ENCODE assay signal across 30 mouse cellular contexts in the genomic region with DNA sequence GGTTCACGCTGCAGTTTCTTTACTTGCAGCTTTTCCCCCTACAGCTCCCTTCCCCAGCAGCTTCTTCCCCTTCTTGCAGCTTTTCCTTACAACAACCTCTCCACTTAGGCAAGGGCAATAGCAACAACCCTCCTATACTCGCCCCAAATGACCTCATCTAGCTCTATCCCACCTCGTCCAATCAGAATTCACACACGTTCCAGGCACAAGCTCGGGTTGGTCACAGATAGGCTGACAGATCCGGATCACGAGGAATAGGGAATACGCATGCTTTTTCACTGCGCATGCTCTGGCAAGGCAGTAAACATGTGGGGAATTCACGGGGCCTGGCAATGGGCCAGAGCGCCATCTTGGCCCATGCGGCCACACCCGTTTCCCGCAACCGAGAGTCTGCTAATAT.
DNase-seq lines count a peak whose midpoint lies in the region; ATAC-seq and TF ChIP-seq lines count a peak whose summit lies in the region.
"Had no signal": no experiment of that assay in that cellular context is flagged by ENCODE, and none has a peak within 500 bp of the region (broad histone marks: within the 10 kb centered on the region; RNA-seq: fewer than 3 reads in every experiment).

No protein-coding gene starts in this region.

- no peak overlapping the region for H3K4me2 ChIP-seq in intestine, embryonic 16.5 days (ENCODE audit: low read depth, low read length)
- H3K4me2 ChIP-seq: embryonic facial prominence, embryonic 13.5 days; forebrain, embryonic 12.5 days; forebrain, embryonic 15.5 days; heart, embryonic 11.5 days; heart, embryonic 15.5 days; hindbrain, embryonic 14.5 days had no signal

- no peak for ATAC-seq in intestine, embryonic 16.5 days
- ATAC-seq: forebrain, embryonic 15.5 days; hindbrain, postnatal 0 days; inflammation-experienced regulatory T-cells, adult 6 months; intestine, postnatal 0 days had no signal

- H3K36me3 ChIP-seq in testis, adult 2 months (ENCODE audit: control insufficient read depth, insufficient read depth, low read length): no peaks in the 10 kb centered on the region
- no peaks in the 10 kb centered on the region for H3K36me3 ChIP-seq in intestine, embryonic 16.5 days (ENCODE audit: control insufficient read depth, insufficient read depth, low read length)
- H3K36me3 ChIP-seq: forebrain, embryonic 15.5 days; heart, embryonic 15.5 days had no signal

- DNase-seq in heart, adult 11 months: peak; percentile 42
- DNase-seq in heart, adult 9 months (ENCODE audit: low spot score in 2 of 2): no peak
- DNase-seq in testis, postnatal 10 days (ENCODE audit: low spot score): no peak
- DNase-seq in MEL-GATA-1-ER (ENCODE audit: extremely low read depth, low read depth): peak; percentile 13
- DNase-seq in neural tube, embryonic 10.5 days (ENCODE audit: extremely low spot score, low spot score): no peak
- no peak for DNase-seq in cerebellum, postnatal 14 days
- DNase-seq: adrenal gland, postnatal 10 days; adrenal gland, postnatal 36 days; cerebellum, adult 11 months; cerebellum, adult 2 months; cerebellum, adult 9-11 months; cerebellum, postnatal 36 days; embryo, embryonic 11 days; gastrocnemius, postnatal 36 days; heart, postnatal 10 days; heart, postnatal 36 days; kidney, adult 2 months had no signal

- WGBS in intestine, embryonic 16.5 days: 97% methylated on average over 15 of the region's 15 CpGs

- H3K9me3 ChIP-seq in intestine, embryonic 16.5 days (ENCODE audit: control insufficient read depth, low read length): peaks cover 4% of the 10 kb centered on the region; the same call in 1 of the 2 replicates
- H3K9me3 ChIP-seq: forebrain, embryonic 15.5 days; heart, embryonic 15.5 days had no signal

- H3K4me3 ChIP-seq in testis, adult 2 months (ENCODE audit: control insufficient read depth, low read depth, low read length): peak overlapping the region; percentile 9; the same call in 1 of the 2 replicates
- H3K4me3 ChIP-seq in intestine, embryonic 16.5 days (ENCODE audit: low read length): no peak overlapping the region
- H3K4me3 ChIP-seq: embryonic facial prominence, embryonic 10.5 days; embryonic facial prominence, embryonic 13.5 days; erythroblast, embryonic 14.5 days; forebrain, embryonic 12.5 days; forebrain, embryonic 15.5 days; heart, embryonic 15.5 days had no signal

- no peak overlapping the region for H3K9ac ChIP-seq in intestine, embryonic 16.5 days (ENCODE audit: low read depth, low read length)
- H3K9ac ChIP-seq: embryonic facial prominence, embryonic 13.5 days; forebrain, embryonic 12.5 days; forebrain, embryonic 15.5 days; heart, embryonic 15.5 days; hindbrain, embryonic 14.5 days had no signal

- TF ChIP-seq CTCF in testis, adult 2 months (IDR thresholded peaks at IDR 0.05; ENCODE audit: control insufficient read depth, insufficient read depth, insufficient replicate concordance, low read depth, low read length): no peak

- no peak overlapping the region for H3K27ac ChIP-seq in testis, adult 2 months (ENCODE audit: control insufficient read depth, insufficient read depth, low read depth, low read length)
- H3K27ac ChIP-seq in intestine, embryonic 16.5 days (ENCODE audit: low read length): no peak overlapping the region
- H3K27ac ChIP-seq: embryonic facial prominence, embryonic 10.5 days; embryonic facial prominence, embryonic 13.5 days; forebrain, embryonic 12.5 days; forebrain, embryonic 15.5 days; heart, embryonic 15.5 days; hindbrain, embryonic 14.5 days; hindbrain, postnatal 0 days had no signal

- no peaks in the 10 kb centered on the region for H3K27me3 ChIP-seq in testis, adult 2 months (ENCODE audit: control insufficient read depth, insufficient read depth, low read length)
- H3K27me3 ChIP-seq in intestine, embryonic 16.5 days (replicated peaks; ENCODE audit: control insufficient read depth, insufficient read depth, low read length): no peaks in the 10 kb centered on the region
- H3K27me3 ChIP-seq: embryonic facial prominence, embryonic 13.5 days; forebrain, embryonic 12.5 days; forebrain, embryonic 15.5 days; heart, embryonic 15.5 days had no signal

- no peaks in the 10 kb centered on the region; the same call in 1 of the 2 replicates for H3K4me1 ChIP-seq in testis, adult 2 months (ENCODE audit: control insufficient read depth, insufficient read depth, low read length)
- H3K4me1 ChIP-seq in intestine, embryonic 16.5 days (ENCODE audit: control insufficient read depth, insufficient read depth, low read length): no peaks in the 10 kb centered on the region; the same call in 1 of the 2 replicates
- H3K4me1 ChIP-seq: embryonic facial prominence, embryonic 10.5 days; embryonic facial prominence, embryonic 13.5 days; forebrain, embryonic 12.5 days; forebrain, embryonic 15.5 days; heart, embryonic 15.5 days had no signal

- no peak for TF ChIP-seq POLR2A in testis, adult 2 months (IDR thresholded peaks at IDR 0.05; ENCODE audit: control insufficient read depth, low read depth, low read length)

Comparison
In these comparisons a context has a peak if more than half of its experiments do, and no peak if none do; other contexts are left out.
1. DNase-seq: peak in heart, adult 11 months (single experiment) and MEL-GATA-1-ER (single experiment); none in heart, adult 9 months (0 of 2), testis, postnatal 10 days (single experiment), neural tube, embryonic 10.5 days (single experiment) and cerebellum, postnatal 14 days (0 of 2).